Mouse (Mus musculus): ENCODE data around the gene Endod1.

Endod1 gene

GRCm38 (mm10) chr9:14381353-14382055 is at the start of gene Endod1:
Endod1 (minus strand) TSS chr9:14381507.
- peak; percentile 65 for DNase-seq

GRCm38 (mm10) chr9:14409153-14409552 is 27.8 kb upstream of the Endod1 start:
- DNase-seq, result no peak

GRCm38 (mm10) chr9:14408044-14408443 is 26.7 kb upstream of the Endod1 start:
- no peak for DNase-seq

DNA sequence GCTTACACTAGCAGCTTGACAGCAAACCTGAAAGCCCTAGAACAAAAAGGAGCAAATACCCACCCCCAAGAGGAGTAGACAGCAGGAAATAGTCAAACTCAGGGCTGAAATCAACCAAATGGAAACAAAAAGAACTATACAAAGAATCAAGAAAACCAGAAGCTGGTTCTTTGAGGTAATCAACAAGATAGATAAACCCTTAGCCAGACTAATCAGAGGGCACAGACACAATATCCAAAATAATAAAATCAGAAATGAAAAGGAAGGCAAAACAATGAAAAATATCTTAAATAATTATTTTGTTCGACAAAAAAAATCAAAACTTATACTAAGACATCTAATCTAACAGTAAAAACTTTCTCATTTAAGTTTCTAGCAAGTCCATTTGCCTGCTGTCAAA is 24.7 kb upstream of the Endod1 start:
- DNase-seq, result no peak

DNA sequence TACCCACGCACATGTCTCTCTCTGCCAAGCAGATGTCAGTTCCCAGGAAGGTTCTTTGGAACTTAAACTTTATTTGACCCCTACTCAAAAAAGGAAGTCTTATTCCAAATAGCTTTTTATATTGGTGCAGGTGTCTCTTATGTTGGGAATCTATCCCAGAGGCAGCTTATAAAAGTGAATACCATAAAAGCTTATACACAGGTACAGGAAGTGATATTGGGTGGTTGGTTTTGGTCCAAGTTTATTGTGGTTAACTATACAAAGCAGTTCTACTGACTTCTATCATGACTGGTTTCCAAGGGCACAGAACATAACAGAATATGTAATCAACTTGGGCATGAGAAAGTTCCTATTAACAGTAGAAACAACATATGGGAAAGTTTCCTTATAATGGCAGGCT is 20.8 kb upstream of the Endod1 start:
- DNase-seq, result no peak

GRCm38 (mm10) chr9:14400392-14400791 is 19.1 kb upstream of the Endod1 start:
- no peak for DNase-seq

GRCm38 (mm10) chr9:14398946-14399345 is 17.6 kb upstream of the Endod1 start:
- no peak for DNase-seq

DNA sequence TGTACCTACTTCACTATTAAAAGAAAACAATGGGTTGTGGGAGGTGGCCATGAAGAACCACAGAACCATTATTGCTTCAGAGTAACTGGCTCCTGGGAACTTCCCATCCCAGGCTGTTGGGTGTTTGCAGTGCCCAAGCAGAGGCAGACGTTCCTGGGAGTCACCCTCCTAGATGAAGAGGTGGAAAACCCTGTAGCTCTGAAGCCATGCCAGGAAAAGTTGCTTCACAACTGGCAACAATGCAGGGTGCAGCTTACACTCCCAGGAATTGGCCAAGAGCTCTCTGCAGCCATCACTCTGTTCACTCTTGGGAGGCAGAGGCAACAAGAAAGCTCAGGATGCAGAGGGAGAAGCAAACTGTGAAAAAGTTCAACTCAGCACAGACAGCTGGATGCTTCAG is 16.8 kb upstream of the Endod1 start:
- no peak for DNase-seq

- no peak for DNase-seq
Measured at GRCm38 (mm10) chr9:14397449-14397819, 16.1 kb upstream of the Endod1 start.

GRCm38 (mm10) chr9:14396819-14397448 is 15.6 kb upstream of the Endod1 start:
- no peak for DNase-seq

GRCm38 (mm10) chr9:14396096-14396495 is 14.8 kb upstream of the Endod1 start:
- no peak for DNase-seq

- DNase-seq, result no peak
Measured at GRCm38 (mm10) chr9:14394956-14395561, 13.8 kb upstream of the Endod1 start.

DNA sequence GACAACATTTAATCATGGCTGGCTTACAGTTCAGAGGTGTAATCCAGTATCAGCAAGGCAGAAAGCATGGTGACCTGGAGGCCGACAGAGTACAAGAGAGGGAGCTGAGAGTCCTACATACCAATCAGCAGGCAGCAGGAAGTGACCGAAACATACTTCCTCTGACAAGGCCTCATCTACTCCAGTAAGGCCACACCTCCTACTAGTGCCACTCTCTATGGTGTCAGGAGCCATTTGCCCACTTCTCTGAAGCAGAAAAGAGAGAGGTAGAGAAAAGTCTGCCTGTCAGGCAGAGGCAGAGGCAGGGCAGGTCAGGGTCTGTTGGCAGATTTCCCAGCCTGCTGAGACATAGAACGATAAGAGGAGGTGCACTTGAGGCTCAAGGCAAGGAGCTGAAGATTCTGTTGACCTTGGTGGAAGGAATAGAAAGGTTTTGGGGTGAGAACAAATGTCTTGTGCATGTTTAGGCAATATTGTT is 10.6 kb upstream of the Endod1 start:
- no peak for DNase-seq

DNA sequence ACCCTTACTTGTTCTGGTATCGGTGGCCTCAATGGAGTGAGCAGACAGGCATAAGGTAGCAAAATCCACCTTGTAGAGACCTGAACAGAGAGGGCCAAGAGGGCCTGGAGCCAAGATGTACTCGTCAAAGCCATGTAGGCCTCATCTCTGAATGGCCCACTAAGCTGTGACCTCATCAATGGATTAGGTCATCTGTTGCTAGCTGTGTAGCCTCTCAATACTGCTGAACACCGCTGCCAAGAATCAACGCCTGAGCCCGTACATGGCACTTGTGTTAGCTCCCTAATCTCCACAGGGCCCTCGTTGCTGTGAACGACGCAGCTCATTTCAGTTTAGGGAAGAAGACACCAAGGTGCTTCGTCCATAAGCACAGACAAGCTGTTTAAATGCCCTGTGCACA is 10.0 kb upstream of the Endod1 start:
- DNase-seq, result peak; percentile 32

- DNase-seq, result peak; percentile 45
Measured at GRCm38 (mm10) chr9:14390278-14390677, 9.0 kb upstream of the Endod1 start.

DNA sequence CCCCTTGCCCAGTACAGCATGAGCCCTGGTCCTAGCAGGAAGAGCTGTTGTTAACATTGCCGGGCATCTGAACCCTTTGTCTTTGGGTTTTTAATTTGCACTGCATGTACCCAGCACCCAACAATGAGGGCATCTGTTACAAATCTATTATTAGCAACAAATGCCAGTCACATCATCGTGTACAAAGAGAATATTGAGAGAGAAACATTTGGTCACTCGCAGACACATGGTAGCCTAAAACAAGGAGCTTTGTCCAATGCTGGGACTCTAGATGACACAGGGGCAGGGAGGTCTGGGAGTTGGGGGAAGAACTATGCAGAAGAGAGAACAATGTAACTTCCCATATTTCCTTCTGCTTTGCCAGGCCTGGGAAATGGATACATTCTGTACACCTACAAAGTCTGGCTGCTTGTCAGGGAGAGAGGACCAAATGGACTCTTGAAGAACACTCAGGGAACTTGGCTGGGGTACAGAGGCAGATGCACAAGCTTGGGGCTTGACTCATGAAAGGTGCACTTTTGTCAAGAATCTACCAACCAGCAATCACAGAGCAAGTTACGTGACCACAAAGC is 7.8 kb upstream of the Endod1 start:
- peak; percentile 85 for DNase-seq

DNA sequence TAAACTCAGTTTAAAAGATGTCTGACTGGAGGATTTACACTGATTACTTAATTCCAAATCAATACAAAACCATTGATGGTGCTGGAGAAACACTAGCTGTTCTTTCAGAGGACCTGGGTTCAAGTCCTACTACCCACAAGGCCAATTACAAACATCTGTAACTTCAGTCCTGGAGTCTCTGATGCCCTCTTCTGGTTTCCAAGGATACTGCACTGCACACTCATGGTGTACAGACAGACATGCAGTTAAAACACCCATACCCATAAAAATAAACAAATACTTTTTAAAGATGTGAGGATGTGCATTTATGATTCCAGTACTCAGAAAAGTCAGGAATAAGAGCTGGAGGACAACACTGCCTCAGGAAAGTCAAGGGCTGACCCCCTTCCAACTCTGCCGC is 6.7 kb upstream of the Endod1 start:
- no peak for DNase-seq

DNA sequence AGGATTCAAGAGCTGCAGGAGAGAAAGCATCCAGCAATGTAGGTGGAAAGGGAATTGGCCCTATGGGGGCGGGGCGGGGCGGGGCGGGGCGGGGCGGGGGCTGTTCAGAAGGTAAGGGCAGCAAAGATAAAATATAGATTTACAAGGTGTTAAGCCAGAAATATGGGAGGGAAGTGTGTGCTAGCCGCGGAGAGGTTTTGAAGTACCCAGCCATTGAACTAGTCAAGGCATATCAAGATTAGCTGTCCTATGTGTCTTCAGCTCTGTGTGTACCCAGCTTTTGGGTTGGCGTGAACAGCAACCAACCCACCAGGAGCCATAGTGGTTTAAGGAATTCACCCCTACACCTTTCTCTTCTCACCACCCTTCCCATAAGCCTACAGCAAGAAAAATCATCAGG is 5.5 kb upstream of the Endod1 start:
- no peak for DNase-seq

DNA sequence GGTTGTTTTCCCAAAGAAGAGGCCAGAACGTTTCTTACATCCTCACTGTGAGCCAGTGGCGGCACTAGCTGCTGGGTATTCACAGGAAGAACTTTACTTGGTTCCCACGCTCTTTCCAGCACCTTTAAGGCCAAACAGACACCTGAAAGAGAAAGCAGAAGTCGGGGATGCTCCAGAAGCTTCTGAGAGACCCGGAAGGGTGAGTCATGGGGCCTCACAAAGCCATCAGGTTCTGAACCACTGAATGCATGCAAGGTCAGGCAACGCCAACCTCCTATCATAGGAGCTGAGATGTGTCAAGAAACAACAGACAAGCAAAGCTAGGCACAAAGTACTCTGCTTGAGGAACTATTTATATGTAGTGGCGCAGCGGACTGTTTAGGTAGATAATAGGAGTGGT is 4.4 kb upstream of the Endod1 start:
- DNase-seq, result no peak

DNA sequence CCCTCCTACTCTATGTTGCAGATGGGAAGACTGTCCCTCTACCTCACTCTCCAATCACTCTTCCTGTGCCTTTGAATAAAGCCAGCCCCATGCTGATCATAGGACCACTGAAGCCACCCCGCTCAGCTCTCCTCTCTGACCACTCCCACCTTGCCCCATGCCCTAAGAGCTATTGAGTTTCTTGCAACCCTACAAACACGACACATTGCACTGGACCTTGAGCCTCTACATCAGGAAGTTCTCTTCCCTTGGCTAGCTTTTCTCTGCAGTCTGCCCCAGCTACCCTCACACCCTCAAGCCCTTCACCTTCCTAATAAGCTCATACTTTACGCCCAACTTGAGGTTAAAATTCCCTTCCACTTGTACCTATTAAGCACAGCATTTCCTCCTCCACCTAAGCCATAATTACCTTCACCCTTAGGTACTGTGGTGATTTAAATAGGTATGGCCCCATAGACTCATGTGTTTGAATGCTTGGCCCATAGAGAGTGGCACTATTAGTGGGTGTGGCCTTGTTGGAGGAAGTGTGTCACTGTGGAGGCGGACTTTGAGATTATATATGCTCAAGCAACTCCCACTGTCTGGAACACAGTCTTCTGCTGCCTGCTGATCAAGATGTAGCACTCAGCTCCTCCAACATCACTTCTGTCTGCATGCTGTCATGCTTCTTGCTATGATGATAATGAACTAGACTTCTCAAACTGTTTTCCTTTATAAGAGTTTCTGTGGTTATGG is 2.0 kb upstream of the Endod1 start:
- DNase-seq, result peak; percentile 18

DNA sequence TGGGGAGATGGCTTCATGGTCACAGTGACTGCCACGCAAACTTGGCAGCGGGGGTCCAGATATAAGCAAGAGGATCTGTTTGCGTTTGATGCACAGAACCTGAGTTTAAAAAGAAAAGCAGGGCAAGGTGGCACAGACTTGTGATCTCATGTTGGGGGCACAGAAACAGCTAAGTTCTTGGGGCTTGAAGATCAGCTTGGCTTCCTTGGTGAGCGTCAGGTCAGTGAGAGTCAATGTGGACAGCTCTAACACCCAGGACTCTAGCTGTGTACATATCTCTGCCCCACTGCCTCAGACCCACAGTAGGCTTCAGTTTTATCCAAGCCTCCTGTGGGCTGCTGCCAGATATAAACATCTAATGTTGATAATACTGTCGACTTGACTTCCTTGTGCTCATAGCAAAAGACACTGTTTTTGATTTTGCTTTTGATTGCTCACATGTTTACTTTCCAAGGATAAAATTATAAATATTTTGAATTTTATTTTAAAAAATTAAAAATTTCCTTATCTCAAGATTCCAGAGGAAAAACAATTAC is 1.0 kb upstream of the Endod1 start:
- peak; percentile 30 for DNase-seq

DNA sequence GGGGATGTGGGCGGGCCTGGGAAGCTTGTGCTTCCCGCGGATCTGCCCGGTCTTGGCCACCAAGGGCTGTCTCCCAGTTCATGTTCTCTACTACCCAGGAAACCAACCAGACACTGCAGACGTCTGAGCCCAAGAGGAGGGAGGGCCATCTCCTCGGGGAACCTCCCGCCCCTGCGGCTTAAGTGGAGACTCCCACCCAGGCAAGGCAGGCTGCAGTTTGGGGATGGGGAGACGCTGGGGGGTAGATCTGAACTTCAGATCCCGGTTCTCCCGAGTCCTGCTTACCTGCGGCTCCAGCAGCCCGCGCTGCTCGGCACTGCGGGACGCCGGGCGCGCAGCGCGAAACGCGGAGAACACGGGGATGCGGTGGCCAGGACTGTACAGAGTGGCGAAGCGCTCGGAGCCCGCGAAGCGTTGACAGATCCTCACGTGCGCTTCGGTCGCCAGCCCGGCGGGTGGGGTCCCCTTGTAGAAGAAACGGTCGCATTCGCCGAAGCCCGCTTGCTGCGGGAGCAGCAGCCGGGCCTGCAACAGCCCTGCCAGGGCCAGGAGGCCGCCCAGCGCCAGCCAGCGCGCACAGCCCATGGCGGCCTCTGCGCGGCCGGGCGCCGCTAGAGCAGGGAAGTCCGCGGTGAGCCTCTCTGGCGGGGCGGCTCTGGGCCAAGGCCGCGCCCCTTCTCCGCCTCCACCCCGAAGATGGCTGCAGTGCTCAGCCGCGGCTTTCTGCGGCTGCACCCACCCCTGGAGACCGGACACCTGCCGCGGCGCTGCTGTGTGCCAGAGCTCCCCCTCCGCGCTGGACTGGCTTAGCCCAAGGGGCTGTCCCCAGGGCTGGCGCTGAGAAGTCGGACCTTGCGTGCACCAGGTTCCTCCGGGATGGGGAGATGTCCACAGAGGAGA is 671 bp downstream of the Endod1 start:
- DNase-seq, result peak; percentile 91
